Mouse (Mus musculus) thymus, adult 2 months (tissue): ENCODE data around the gene Myh11. TPM values are rescaled to one million over a fixed set of nuclear protein-coding genes. Genes with fewer than 3 reads are reported as not detected.

ENCODE experiments used
- DNase-seq: peaks from one replicate; pipeline ENCODE4 v3.0.0; 2021
- H3K27ac ChIP-seq: fragments of 200-500 bp; 2 replicates; pipeline ENCODE4 v1.5.1; 2012; ENCODE audit warnings: low read length, control low read depth; ENCODE audit not compliant: control insufficient read depth, insufficient read depth
- H3K27me3 ChIP-seq: fragments of 200-500 bp; 2 replicates; pipeline ENCODE4 v1.6.1; 2012; ENCODE audit warnings: mild to moderate bottlenecking, low read length, moderate library complexity, mixed read lengths; ENCODE audit not compliant: control insufficient read depth, insufficient read depth
- H3K36me3 ChIP-seq: fragments of 200-500 bp; 2 replicates; pipeline ENCODE4 v1.6.1; 2012; ENCODE audit warnings: mild to moderate bottlenecking, low read length, moderate library complexity; ENCODE audit not compliant: control insufficient read depth, insufficient read depth
- H3K4me1 ChIP-seq: fragments of 200-500 bp; replicated peaks from 2 replicates; pipeline ENCODE4 v1.6.1; 2012; ENCODE audit warnings: low read length; ENCODE audit not compliant: control insufficient read depth, insufficient read depth
- H3K4me3 ChIP-seq: fragments of 200-500 bp; 2 replicates; pipeline ENCODE4 v1.5.1; 2012; ENCODE audit warnings: mild to moderate bottlenecking, low read length, control low read depth, moderate library complexity; ENCODE audit not compliant: control insufficient read depth, insufficient read depth
- CTCF ChIP-seq: fragments of 200-500 bp; IDR thresholded peaks from 2 replicates; pipeline ENCODE4 v1.5.1; 2012; ENCODE audit warnings: mild to moderate bottlenecking, control low read depth, low read length, moderate library complexity, borderline replicate concordance; ENCODE audit not compliant: control insufficient read depth, poor library complexity, insufficient read depth; ENCODE audit errors: extremely low read depth
- POLR2A ChIP-seq: fragments of 200-500 bp; IDR thresholded peaks from 2 replicates; pipeline ENCODE4 v1.6.1; 2012; ENCODE audit warnings: mild to moderate bottlenecking, low read length, control low read depth, moderate library complexity; ENCODE audit not compliant: control insufficient read depth, poor library complexity, insufficient read depth; ENCODE audit errors: extremely low read depth
- WGBS: fragments of 180-500 bp; shearing (Covaris S2); methylation state at CpG from one replicate; pipeline ENCODE4 v1.1.7; 2018; 5-methylcytosine and 5-hydroxymethylcytosine counted together
- polyA plus RNA-seq: library from polyadenylated mRNA; depleted of rRNA; stranded (reverse); fragments of >200 nt; gene quantifications from 2 replicates; pipeline ENCODE4 v1.2.3, GENCODE M21; 2012

Gene Myh11
- polyA plus RNA-seq, 1 experiment, result 5.2 TPM

- no peaks in the 10 kb centered on the region for H3K27me3 ChIP-seq
- H3K27ac ChIP-seq, result no peak overlapping the region
- no peak for DNase-seq
- H3K4me1 ChIP-seq, result no peaks in the 10 kb centered on the region
- 97% methylated on average over 4 of the region's 4 CpGs for WGBS
- TF ChIP-seq POLR2A (no peak), CTCF (no peak)
- no peak overlapping the region for H3K4me3 ChIP-seq
- H3K36me3 ChIP-seq, result peaks cover 28% of the 10 kb centered on the region
These were observed 7.3 kb upstream of the Myh11 start for GRCm38 (mm10) chr16:14298461-14298860.

- Histone ChIP-seq H3K4me3 (no peak overlapping the region), H3K4me1 (no peaks in the 10 kb centered on the region), H3K27ac (no peak overlapping the region), H3K27me3 (no peaks in the 10 kb centered on the region), H3K36me3 (peaks cover 28% of the 10 kb centered on the region)
- WGBS, result 98% methylated on average over 4 of the region's 4 CpGs
- DNase-seq, result no peak
- TF ChIP-seq POLR2A (no peak), CTCF (no peak)
These were observed 6.6 kb upstream of the Myh11 start for GRCm38 (mm10) chr16:14297746-14298145.

- H3K27ac ChIP-seq, result no peak overlapping the region
- no peaks in the 10 kb centered on the region for H3K4me1 ChIP-seq
- H3K27me3 ChIP-seq, result no peaks in the 10 kb centered on the region; the same call in 1 of the 2 replicates
- 96% methylated on average over 3 of the region's 3 CpGs for WGBS
- no peak for DNase-seq
- TF ChIP-seq CTCF (no peak), POLR2A (no peak)
- peaks cover 28% of the 10 kb centered on the region for H3K36me3 ChIP-seq
- no peak overlapping the region for H3K4me3 ChIP-seq
These were observed 6.0 kb upstream of the Myh11 start for GRCm38 (mm10) chr16:14297137-14297536.

GRCm38 (mm10) chr16:14296544-14297124 is 5.5 kb upstream of the Myh11 start:
- Histone ChIP-seq H3K36me3 (peaks cover 25% of the 10 kb centered on the region), H3K4me1 (no peaks in the 10 kb centered on the region), H3K27ac (no peak overlapping the region), H3K27me3 (no peaks in the 10 kb centered on the region; the same call in 1 of the 2 replicates), H3K4me3 (no peak overlapping the region)
- WGBS, result 89% methylated on average over 2 of the region's 2 CpGs
- TF ChIP-seq POLR2A (no peak), CTCF (no peak)
- no peak for DNase-seq

GRCm38 (mm10) chr16:14295291-14295690 is 4.1 kb upstream of the Myh11 start:
- no peak overlapping the region for H3K27ac ChIP-seq
- H3K27me3 ChIP-seq, result no peaks in the 10 kb centered on the region; the same call in 1 of the 2 replicates
- peaks cover 19% of the 10 kb centered on the region for H3K36me3 ChIP-seq
- no peak overlapping the region for H3K4me3 ChIP-seq
- WGBS, result 77% methylated on average over 2 of the region's 2 CpGs
- TF ChIP-seq CTCF (no peak), POLR2A (no peak)
- DNase-seq, result no peak
- H3K4me1 ChIP-seq, result no peaks in the 10 kb centered on the region

GRCm38 (mm10) chr16:14292205-14293199 is 1.3 kb upstream of the Myh11 start:
- Histone ChIP-seq H3K36me3 (no peaks in the 10 kb centered on the region), H3K27me3 (no peaks in the 10 kb centered on the region; the same call in 1 of the 2 replicates), H3K4me1 (no peaks in the 10 kb centered on the region), H3K27ac (no peak overlapping the region), H3K4me3 (no peak overlapping the region)
- DNase-seq, result no peak
- TF ChIP-seq POLR2A (no peak), CTCF (no peak)
- 26% methylated on average over 31 of the region's 31 CpGs for WGBS
